Mouse (Mus musculus): Measurements from ENCODE around the gene Gltpd2.

GRCm38 (mm10) chr11:70506385-70506784 is 12.6 kb upstream of the Gltpd2 start:
- TF ChIP-seq POLR2A (IDR thresholded peaks at IDR 0.05; ENCODE audit: insufficient read depth, low read length) (no peak), EP300 (IDR thresholded peaks at IDR 0.05; ENCODE audit: insufficient read depth, low read depth, low read length) (no peak), CTCF (IDR thresholded peaks at IDR 0.05; ENCODE audit: low read depth, low read length) (peak; percentile 48)
